Mouse (Mus musculus): ENCODE measurements at regions not wholly inside any gene's neighbourhood (a gene's known extent, or its start where the extent isn't known, plus 50 kb on each side); places are given as distances from the start of the nearest gene placed in this dataset.

- H3K9ac ChIP-seq (replicated peaks; ENCODE audit: low read length): no peak overlapping the region
- H3K9me3 ChIP-seq (ENCODE audit: control insufficient read depth, low read length): no peaks in the 10 kb centered on the region
- ATAC-seq (ENCODE audit: low FRiP score, low TSS enrichment): no peak
- WGBS: 90% methylated on average over 4 of the region's 4 CpGs
- no peak overlapping the region for H3K4me2 ChIP-seq (ENCODE audit: low read length)
- DNase-seq: no peak
- H3K36me3 ChIP-seq (ENCODE audit: control insufficient read depth, insufficient read depth, low read length): no peaks in the 10 kb centered on the region
- H3K27me3 ChIP-seq (ENCODE audit: control insufficient read depth, insufficient read depth, low read length): no peaks in the 10 kb centered on the region
- no peak overlapping the region for H3K27ac ChIP-seq (replicated peaks; ENCODE audit: low read depth, low read length)
- no peak overlapping the region for H3K4me3 ChIP-seq (replicated peaks; ENCODE audit: low read depth, low read length)
- H3K4me1 ChIP-seq (ENCODE audit: control insufficient read depth, insufficient read depth, low read length): no peaks in the 10 kb centered on the region
These were observed 306.3 kb upstream of the Klf3 start for GRCm38 (mm10) chr5:64496853-64497252.

- DNase-seq (no peak), ATAC-seq (ENCODE audit: low FRiP score, low TSS enrichment) (no peak)
- no peaks in the 10 kb centered on the region for H3K4me1 ChIP-seq (ENCODE audit: control insufficient read depth, insufficient read depth, low read length)
- no peaks in the 10 kb centered on the region for H3K27me3 ChIP-seq (ENCODE audit: control insufficient read depth, insufficient read depth, low read length)
- H3K9ac ChIP-seq (replicated peaks; ENCODE audit: low read length): no peak overlapping the region
- no peak overlapping the region for H3K27ac ChIP-seq (replicated peaks; ENCODE audit: low read depth, low read length)
- 94% methylated on average over 5 of the region's 5 CpGs for WGBS
- no peaks in the 10 kb centered on the region for H3K9me3 ChIP-seq (ENCODE audit: control insufficient read depth, low read length)
- H3K36me3 ChIP-seq (ENCODE audit: control insufficient read depth, insufficient read depth, low read length): no peaks in the 10 kb centered on the region
- H3K4me2 ChIP-seq (ENCODE audit: low read length): no peak overlapping the region
- H3K4me3 ChIP-seq (replicated peaks; ENCODE audit: low read depth, low read length): no peak overlapping the region
These were observed 304.8 kb upstream of the Klf3 start for GRCm38 (mm10) chr5:64498431-64498830.

- Histone ChIP-seq H3K36me3 (ENCODE audit: control insufficient read depth, insufficient read depth, low read length) (no peaks in the 10 kb centered on the region), H3K9ac (replicated peaks; ENCODE audit: low read length) (no peak overlapping the region), H3K27ac (replicated peaks; ENCODE audit: low read depth, low read length) (no peak overlapping the region), H3K27me3 (ENCODE audit: control insufficient read depth, insufficient read depth, low read length) (no peaks in the 10 kb centered on the region), H3K9me3 (ENCODE audit: control insufficient read depth, low read length) (no peaks in the 10 kb centered on the region), H3K4me2 (ENCODE audit: low read length) (no peak overlapping the region), H3K4me3 (replicated peaks; ENCODE audit: low read depth, low read length) (no peak overlapping the region), H3K4me1 (ENCODE audit: control insufficient read depth, insufficient read depth, low read length) (no peaks in the 10 kb centered on the region)
- ATAC-seq (ENCODE audit: low FRiP score, low TSS enrichment): no peak
- no peak for DNase-seq
- over 99% methylated on average over 3 of the region's 3 CpGs for WGBS
These were observed 304.1 kb upstream of the Klf3 start for GRCm38 (mm10) chr5:64499131-64499530.

- no peaks in the 10 kb centered on the region for H3K27me3 ChIP-seq (ENCODE audit: control insufficient read depth, insufficient read depth, low read length)
- DNase-seq (no peak), ATAC-seq (ENCODE audit: low FRiP score, low TSS enrichment) (no peak)
- WGBS: 89% methylated on average over 8 of the region's 8 CpGs
- H3K4me2 ChIP-seq (ENCODE audit: low read length): no peak overlapping the region
- peaks cover 4% of the 10 kb centered on the region; the same call in 1 of the 2 replicates for H3K4me1 ChIP-seq (ENCODE audit: control insufficient read depth, insufficient read depth, low read length)
- H3K4me3 ChIP-seq (replicated peaks; ENCODE audit: low read depth, low read length): no peak overlapping the region
- H3K9me3 ChIP-seq (ENCODE audit: control insufficient read depth, low read length): no peaks in the 10 kb centered on the region
- no peak overlapping the region for H3K27ac ChIP-seq (replicated peaks; ENCODE audit: low read depth, low read length)
- no peaks in the 10 kb centered on the region for H3K36me3 ChIP-seq (ENCODE audit: control insufficient read depth, insufficient read depth, low read length)
- H3K9ac ChIP-seq (replicated peaks; ENCODE audit: low read length): no peak overlapping the region
These were observed 302.8 kb upstream of the Klf3 start for GRCm38 (mm10) chr5:64500413-64500812.

GRCm38 (mm10) chr5:64500866-64501265 lies 302.3 kb upstream of the Klf3 start:
- Histone ChIP-seq H3K36me3 (ENCODE audit: control insufficient read depth, insufficient read depth, low read length) (no peaks in the 10 kb centered on the region), H3K27me3 (ENCODE audit: control insufficient read depth, insufficient read depth, low read length) (no peaks in the 10 kb centered on the region), H3K4me3 (replicated peaks; ENCODE audit: low read depth, low read length) (no peak overlapping the region), H3K4me1 (ENCODE audit: control insufficient read depth, insufficient read depth, low read length) (peaks cover 6% of the 10 kb centered on the region; the same call in 1 of the 2 replicates), H3K9ac (replicated peaks; ENCODE audit: low read length) (no peak overlapping the region), H3K27ac (replicated peaks; ENCODE audit: low read depth, low read length) (no peak overlapping the region), H3K9me3 (ENCODE audit: control insufficient read depth, low read length) (no peaks in the 10 kb centered on the region), H3K4me2 (ENCODE audit: low read length) (no peak overlapping the region)
- WGBS: 88% methylated on average over 4 of the region's 4 CpGs
- no peak for DNase-seq
- no peak for ATAC-seq (ENCODE audit: low FRiP score, low TSS enrichment)

- no peak overlapping the region for H3K4me3 ChIP-seq (replicated peaks; ENCODE audit: low read depth, low read length)
- H3K9ac ChIP-seq (replicated peaks; ENCODE audit: low read length): no peak overlapping the region
- no peak for ATAC-seq (ENCODE audit: low FRiP score, low TSS enrichment)
- H3K27me3 ChIP-seq (ENCODE audit: control insufficient read depth, insufficient read depth, low read length): no peaks in the 10 kb centered on the region
- no peak for DNase-seq
- no peaks in the 10 kb centered on the region for H3K36me3 ChIP-seq (ENCODE audit: control insufficient read depth, insufficient read depth, low read length)
- no peaks in the 10 kb centered on the region for H3K9me3 ChIP-seq (ENCODE audit: control insufficient read depth, low read length)
- 82% methylated on average over 5 of the region's 5 CpGs for WGBS
- no peak overlapping the region for H3K27ac ChIP-seq (replicated peaks; ENCODE audit: low read depth, low read length)
- H3K4me1 ChIP-seq (ENCODE audit: control insufficient read depth, insufficient read depth, low read length): peaks cover 6% of the 10 kb centered on the region; the same call in 1 of the 2 replicates
- no peak overlapping the region for H3K4me2 ChIP-seq (ENCODE audit: low read length)
These were observed 301.4 kb upstream of the Klf3 start for GRCm38 (mm10) chr5:64501746-64502145.

- Histone ChIP-seq H3K36me3 (ENCODE audit: control insufficient read depth, insufficient read depth, low read length) (no peaks in the 10 kb centered on the region), H3K4me3 (replicated peaks; ENCODE audit: low read depth, low read length) (no peak overlapping the region), H3K27me3 (ENCODE audit: control insufficient read depth, insufficient read depth, low read length) (no peaks in the 10 kb centered on the region), H3K4me1 (ENCODE audit: control insufficient read depth, insufficient read depth, low read length) (peaks cover 6% of the 10 kb centered on the region; the same call in 1 of the 2 replicates), H3K27ac (replicated peaks; ENCODE audit: low read depth, low read length) (no peak overlapping the region), H3K9ac (replicated peaks; ENCODE audit: low read length) (no peak overlapping the region), H3K9me3 (ENCODE audit: control insufficient read depth, low read length) (no peaks in the 10 kb centered on the region), H3K4me2 (ENCODE audit: low read length) (no peak overlapping the region)
- 38% methylated on average over 4 of the region's 4 CpGs for WGBS
- ATAC-seq (ENCODE audit: low FRiP score, low TSS enrichment) (no peak), DNase-seq (peak; percentile 58)
These were observed 299.7 kb upstream of the Klf3 start for GRCm38 (mm10) chr5:64503514-64503913.

GRCm38 (mm10) chr5:64504507-64504906 lies 298.7 kb upstream of the Klf3 start:
- H3K4me3 ChIP-seq (replicated peaks; ENCODE audit: low read depth, low read length): no peak overlapping the region
- no peak for ATAC-seq (ENCODE audit: low FRiP score, low TSS enrichment)
- DNase-seq: no peak
- H3K4me1 ChIP-seq (ENCODE audit: control insufficient read depth, insufficient read depth, low read length): peaks cover 6% of the 10 kb centered on the region; the same call in 1 of the 2 replicates
- H3K27ac ChIP-seq (replicated peaks; ENCODE audit: low read depth, low read length): no peak overlapping the region
- no peak overlapping the region for H3K9ac ChIP-seq (replicated peaks; ENCODE audit: low read length)
- H3K36me3 ChIP-seq (ENCODE audit: control insufficient read depth, insufficient read depth, low read length): no peaks in the 10 kb centered on the region
- no peaks in the 10 kb centered on the region for H3K27me3 ChIP-seq (ENCODE audit: control insufficient read depth, insufficient read depth, low read length)
- H3K4me2 ChIP-seq (ENCODE audit: low read length): no peak overlapping the region
- no peaks in the 10 kb centered on the region for H3K9me3 ChIP-seq (ENCODE audit: control insufficient read depth, low read length)
- WGBS: 49% methylated on average over 6 of the region's 6 CpGs

GRCm38 (mm10) chr5:64505227-64505834 lies 297.9 kb upstream of the Klf3 start:
- Histone ChIP-seq H3K27ac (replicated peaks; ENCODE audit: low read depth, low read length) (no peak overlapping the region), H3K4me1 (ENCODE audit: control insufficient read depth, insufficient read depth, low read length) (peaks cover 6% of the 10 kb centered on the region; the same call in 1 of the 2 replicates), H3K36me3 (ENCODE audit: control insufficient read depth, insufficient read depth, low read length) (no peaks in the 10 kb centered on the region), H3K27me3 (ENCODE audit: control insufficient read depth, insufficient read depth, low read length) (no peaks in the 10 kb centered on the region), H3K4me3 (replicated peaks; ENCODE audit: low read depth, low read length) (peak overlapping the region; percentile 28), H3K4me2 (ENCODE audit: low read length) (peak overlapping the region; percentile 49), H3K9me3 (ENCODE audit: control insufficient read depth, low read length) (no peaks in the 10 kb centered on the region), H3K9ac (replicated peaks; ENCODE audit: low read length) (0 out of 2 replicates have a peak overlapping the region, but pooled peaks have one; percentile 37)
- ATAC-seq (ENCODE audit: low FRiP score, low TSS enrichment) (peak; percentile 52; the same call in 1 of the 2 replicates), DNase-seq (peak; percentile 51)
- WGBS: under 1% methylated on average over 17 of the region's 17 CpGs

All from midbrain, embryonic 14.5 days (tissue).